Mouse (Mus musculus) midbrain, embryonic 13.5 days (tissue): ENCODE results near the gene Mtfr1l. TPM values are rescaled to one million over a fixed set of nuclear protein-coding genes. Genes with fewer than 3 reads are reported as not detected.
"Not testable (repeated sequence)": the region's sequence is repeated elsewhere in the genome, so short reads cannot be mapped to it uniquely, and the experiment has no call there.

ENCODE experiments used
- ATAC-seq: fragments of 200-750 bp; cut with Nextera tagmentation; 2 replicates; pipeline ENCODE4 v1.8.0; 2017; ENCODE audit warnings: mild to moderate bottlenecking, moderate TSS enrichment, moderate library complexity
- H3K27ac ChIP-seq: fragments of 300-500 bp; sonication (generic); 2 replicates; pipeline ENCODE4 v1.5.1; 2015; ENCODE audit warnings: inconsistent platforms, mild to moderate bottlenecking, moderate library complexity
- H3K27me3 ChIP-seq: fragments of 300-500 bp; sonication (generic); 2 replicates; pipeline ENCODE4 v1.6.1; 2015; ENCODE audit warnings: mild to moderate bottlenecking, inconsistent platforms
- H3K36me3 ChIP-seq: fragments of 300-500 bp; sonication (generic); 2 replicates; pipeline ENCODE4 v1.6.1; 2015; ENCODE audit warnings: mild to moderate bottlenecking, inconsistent platforms
- H3K4me1 ChIP-seq: fragments of 300-500 bp; sonication (generic); replicated peaks from 2 replicates; pipeline ENCODE4 v1.6.1; 2015; ENCODE audit warnings: inconsistent platforms
- H3K4me2 ChIP-seq: fragments of 300-500 bp; sonication (generic); replicated peaks from 2 replicates; pipeline ENCODE4 v1.6.1; 2015; ENCODE audit warnings: moderate library complexity, mild to moderate bottlenecking, inconsistent platforms
- H3K4me3 ChIP-seq: fragments of 300-500 bp; sonication (generic); replicated peaks from 2 replicates; pipeline ENCODE4 v1.5.1; 2015; ENCODE audit warnings: mild to moderate bottlenecking, inconsistent platforms
- H3K9ac ChIP-seq: fragments of 300-500 bp; sonication (generic); replicated peaks from 2 replicates; pipeline ENCODE4 v1.6.1; 2015; ENCODE audit warnings: mild to moderate bottlenecking, inconsistent platforms
- H3K9me3 ChIP-seq: fragments of 300-500 bp; sonication (generic); 2 replicates; pipeline ENCODE4 v1.6.1; 2016; ENCODE audit warnings: mild to moderate bottlenecking, inconsistent platforms
- WGBS: fragments of 180-500 bp; shearing (Covaris S2); methylation state at CpG from one replicate; pipeline ENCODE4 v1.1.7; 2015; 5-methylcytosine and 5-hydroxymethylcytosine counted together
- polyA plus RNA-seq: library from polyadenylated mRNA; unstranded; fragments of >200 nt; fragmentation: Nextera tagmentation; extraction: Ambion mirVana; gene quantifications from 2 replicates; pipeline ENCODE4 v1.2.1, GENCODE M21; 2015

Gene Mtfr1l
- polyA plus RNA-seq, 1 experiment from 2014 or later: 155 TPM

- WGBS: 28% methylated on average over 15 of the region's 15 CpGs
- H3K9ac ChIP-seq: no peak overlapping the region
- H3K4me3 ChIP-seq: 0 out of 2 replicates have a peak overlapping the region, but pooled peaks have one; percentile 1
- no peaks in the 10 kb centered on the region for H3K9me3 ChIP-seq
- H3K36me3 ChIP-seq: peaks cover 3% of the 10 kb centered on the region; the same call in 1 of the 2 replicates
- no peak for ATAC-seq
- no peak overlapping the region for H3K27ac ChIP-seq
- H3K4me2 ChIP-seq: 0 out of 2 replicates have a peak overlapping the region, but pooled peaks have one; percentile 16
- no peaks in the 10 kb centered on the region for H3K27me3 ChIP-seq
- peaks cover 16% of the 10 kb centered on the region for H3K4me1 ChIP-seq
Measured at GRCm38 (mm10) chr4:134512798-134513197, 22.4 kb downstream of the Mtfr1l start.

- Histone ChIP-seq H3K36me3 (peaks cover 10% of the 10 kb centered on the region), H3K4me1 (peaks cover 16% of the 10 kb centered on the region), H3K4me2 (peak overlapping the region; percentile 83), H3K27me3 (no peaks in the 10 kb centered on the region), H3K4me3 (peak overlapping the region; percentile 51), H3K27ac (no peak overlapping the region), H3K9me3 (no peaks in the 10 kb centered on the region), H3K9ac (no peak overlapping the region)
- WGBS: 77% methylated on average over 6 of the region's 6 CpGs
- no peak for ATAC-seq
Measured at GRCm38 (mm10) chr4:134511730-134512129, 23.5 kb downstream of the Mtfr1l start.

GRCm38 (mm10) chr4:134510845-134511411 is 24.3 kb downstream of the Mtfr1l start, which contains the start of gene Aunip:
Gene Aunip, plus strand, starts transcription at chr4:134510999.
- Histone ChIP-seq H3K27ac (no peak within 1 kb of the TSS), H3K4me2 (peak within 1 kb of the TSS; percentile 83), H3K4me3 (peak within 1 kb of the TSS; percentile 51), H3K27me3 (no peaks in the 10 kb centered on the region), H3K36me3 (peaks cover 12% of the 10 kb centered on the region), H3K9me3 (no peaks in the 10 kb centered on the region), H3K9ac (peak within 1 kb of the TSS; percentile 57), H3K4me1 (peaks cover 16% of the 10 kb centered on the region)
- under 1% methylated on average over 40 of the region's 42 CpGs for WGBS
- peak; percentile 96 for ATAC-seq

GRCm38 (mm10) chr4:134510396-134510795 is 24.8 kb downstream of the Mtfr1l start:
- peaks cover 12% of the 10 kb centered on the region for H3K36me3 ChIP-seq
- no peaks in the 10 kb centered on the region for H3K27me3 ChIP-seq
- H3K4me3 ChIP-seq: peak overlapping the region; percentile 51; the same call in 1 of the 2 replicates
- no peak overlapping the region for H3K27ac ChIP-seq
- no peaks in the 10 kb centered on the region for H3K9me3 ChIP-seq
- peak; percentile 35 for ATAC-seq
- WGBS: 77% methylated on average over 4 of the region's 4 CpGs
- peak overlapping the region; percentile 83 for H3K4me2 ChIP-seq
- H3K9ac ChIP-seq: no peak overlapping the region
- peaks cover 16% of the 10 kb centered on the region for H3K4me1 ChIP-seq

GRCm38 (mm10) chr4:134506713-134507112 is 28.5 kb downstream of the Mtfr1l start:
- 87% methylated on average over 19 of the region's 19 CpGs for WGBS
- ATAC-seq: no peak
- Histone ChIP-seq H3K36me3 (peaks cover 12% of the 10 kb centered on the region), H3K27ac (no peak overlapping the region), H3K4me1 (peaks cover 9% of the 10 kb centered on the region), H3K27me3 (no peaks in the 10 kb centered on the region), H3K9ac (no peak overlapping the region), H3K4me2 (no peak overlapping the region), H3K9me3 (no peaks in the 10 kb centered on the region), H3K4me3 (no peak overlapping the region)

GRCm38 (mm10) chr4:134505966-134506594 is 29.1 kb downstream of the Mtfr1l start:
- ATAC-seq: no peak
- peaks cover 12% of the 10 kb centered on the region for H3K36me3 ChIP-seq
- 82% methylated on average over 3 of the region's 4 CpGs for WGBS
- no peaks in the 10 kb centered on the region for H3K9me3 ChIP-seq
- no peak overlapping the region for H3K9ac ChIP-seq
- H3K27ac ChIP-seq: no peak overlapping the region
- H3K4me3 ChIP-seq: no peak overlapping the region
- H3K4me1 ChIP-seq: peaks cover 2% of the 10 kb centered on the region
- H3K27me3 ChIP-seq: no peaks in the 10 kb centered on the region
- no peak overlapping the region for H3K4me2 ChIP-seq

GRCm38 (mm10) chr4:134505303-134505789 is 29.8 kb downstream of the Mtfr1l start:
- Histone ChIP-seq H3K27ac (no peak overlapping the region), H3K36me3 (peaks cover 12% of the 10 kb centered on the region), H3K4me3 (no peak overlapping the region), H3K4me2 (no peak overlapping the region), H3K9ac (no peak overlapping the region), H3K27me3 (no peaks in the 10 kb centered on the region), H3K9me3 (no peaks in the 10 kb centered on the region), H3K4me1 (no peaks in the 10 kb centered on the region)
- 91% methylated on average over 4 of the region's 4 CpGs for WGBS
- ATAC-seq: no peak

GRCm38 (mm10) chr4:134503686-134504357 is 31.4 kb downstream of the Mtfr1l start:
- H3K27me3 ChIP-seq: no peaks in the 10 kb centered on the region
- H3K4me2 ChIP-seq: no peak overlapping the region
- H3K36me3 ChIP-seq: peaks cover 12% of the 10 kb centered on the region
- no peak overlapping the region for H3K4me3 ChIP-seq
- H3K9me3 ChIP-seq: no peaks in the 10 kb centered on the region
- ATAC-seq: no peak
- H3K27ac ChIP-seq: no peak overlapping the region
- H3K4me1 ChIP-seq: no peaks in the 10 kb centered on the region
- 82% methylated on average over 4 of the region's 4 CpGs for WGBS
- H3K9ac ChIP-seq: no peak overlapping the region

GRCm38 (mm10) chr4:134501095-134501494 is 34.1 kb downstream of the Mtfr1l start:
- no peak for ATAC-seq
- H3K4me1 ChIP-seq: peaks cover 22% of the 10 kb centered on the region
- 92% methylated on average over 6 of the region's 6 CpGs for WGBS
- H3K4me3 ChIP-seq: no peak overlapping the region
- H3K9me3 ChIP-seq: no peaks in the 10 kb centered on the region
- H3K27ac ChIP-seq: no peak overlapping the region
- H3K27me3 ChIP-seq: 0 out of 2 replicates have a peak, but pooled peaks cover 2% of the 10 kb centered on the region
- H3K4me2 ChIP-seq: no peak overlapping the region
- H3K36me3 ChIP-seq: no peaks in the 10 kb centered on the region
- H3K9ac ChIP-seq: no peak overlapping the region

GRCm38 (mm10) chr4:134498983-134499382 is 36.2 kb downstream of the Mtfr1l start:
- not testable (repeated sequence) for H3K4me3 ChIP-seq, H3K9ac ChIP-seq, H3K27me3 ChIP-seq, H3K9me3 ChIP-seq, ATAC-seq, H3K27ac ChIP-seq, H3K36me3 ChIP-seq, H3K4me2 ChIP-seq
- H3K4me1 ChIP-seq: peaks cover 36% of the 10 kb centered on the region
- 88% methylated on average over 6 of the region's 6 CpGs for WGBS

GRCm38 (mm10) chr4:134497986-134498731 is 37.0 kb downstream of the Mtfr1l start:
- no peak overlapping the region for H3K4me3 ChIP-seq
- peak overlapping the region; percentile 89 for H3K4me2 ChIP-seq
- no peak overlapping the region for H3K27ac ChIP-seq
- 74% methylated on average over 12 of the region's 12 CpGs for WGBS
- ATAC-seq: no peak
- no peaks in the 10 kb centered on the region for H3K9me3 ChIP-seq
- no peaks in the 10 kb centered on the region for H3K36me3 ChIP-seq
- H3K4me1 ChIP-seq: peaks cover 36% of the 10 kb centered on the region
- 0 out of 2 replicates have a peak, but pooled peaks cover 7% of the 10 kb centered on the region for H3K27me3 ChIP-seq
- peak overlapping the region; percentile 76; the same call in 1 of the 2 replicates for H3K9ac ChIP-seq
